Mouse (Mus musculus) forebrain, embryonic 10.5 days (tissue): ENCODE data around the gene Rab25. TPM values are rescaled to one million over a fixed set of nuclear protein-coding genes. Genes with fewer than 3 reads are reported as not detected.

ENCODE experiments used
- DNase-seq: peaks from one replicate; pipeline ENCODE4 v3.0.0-alpha.2; 2017; ENCODE audit warnings: low spot score; ENCODE audit errors: extremely low spot score
- H3K27ac ChIP-seq: fragments of 300-500 bp; sonication (generic); 2 replicates; pipeline ENCODE4 v1.5.1; 2016; ENCODE audit warnings: mild to moderate bottlenecking
- H3K27me3 ChIP-seq: fragments of 300-500 bp; sonication (generic); 2 replicates; pipeline ENCODE4 v1.6.1; 2016; ENCODE audit warnings: mild to moderate bottlenecking; ENCODE audit not compliant: poor library complexity, severe bottlenecking
- H3K36me3 ChIP-seq: fragments of 300-500 bp; sonication (generic); replicated peaks from 2 replicates; pipeline ENCODE4 v1.6.1; 2016; ENCODE audit warnings: mild to moderate bottlenecking, moderate library complexity
- H3K4me1 ChIP-seq: fragments of 300-500 bp; sonication (generic); 2 replicates; pipeline ENCODE4 v1.6.1; 2016
- H3K4me3 ChIP-seq: fragments of 300-500 bp; sonication (generic); 2 replicates; pipeline ENCODE4 v1.5.1; 2016; ENCODE audit warnings: mild to moderate bottlenecking, moderate library complexity
- H3K9me3 ChIP-seq: fragments of 300-500 bp; sonication (generic); 2 replicates; pipeline ENCODE4 v1.6.1; 2016; ENCODE audit warnings: mild to moderate bottlenecking, moderate library complexity
- WGBS: fragments of 180-500 bp; shearing (Covaris S2); methylation state at CpG from one replicate; pipeline ENCODE4 v1.1.7; 2016; 5-methylcytosine and 5-hydroxymethylcytosine counted together
- microRNA counts: library from miRNA; unstranded; fragments of <30 nt; microRNA quantifications from one replicate; lab custom pipeline; 2017
- microRNA-seq: library from miRNA; unstranded; fragments of <30 nt; microRNA quantifications from one replicate; pipeline ENCODE4, GENCODE M21; 2017
- polyA plus RNA-seq: library from polyadenylated mRNA; unstranded; fragments of >200 nt; fragmentation: Nextera tagmentation; extraction: Ambion mirVana; gene quantifications from 2 replicates; pipeline ENCODE4 v1.2.1, GENCODE M21; 2016

The Rab25 gene
- polyA plus RNA-seq, 1 experiment from 2014 or later, result 2.8 TPM

DNA sequence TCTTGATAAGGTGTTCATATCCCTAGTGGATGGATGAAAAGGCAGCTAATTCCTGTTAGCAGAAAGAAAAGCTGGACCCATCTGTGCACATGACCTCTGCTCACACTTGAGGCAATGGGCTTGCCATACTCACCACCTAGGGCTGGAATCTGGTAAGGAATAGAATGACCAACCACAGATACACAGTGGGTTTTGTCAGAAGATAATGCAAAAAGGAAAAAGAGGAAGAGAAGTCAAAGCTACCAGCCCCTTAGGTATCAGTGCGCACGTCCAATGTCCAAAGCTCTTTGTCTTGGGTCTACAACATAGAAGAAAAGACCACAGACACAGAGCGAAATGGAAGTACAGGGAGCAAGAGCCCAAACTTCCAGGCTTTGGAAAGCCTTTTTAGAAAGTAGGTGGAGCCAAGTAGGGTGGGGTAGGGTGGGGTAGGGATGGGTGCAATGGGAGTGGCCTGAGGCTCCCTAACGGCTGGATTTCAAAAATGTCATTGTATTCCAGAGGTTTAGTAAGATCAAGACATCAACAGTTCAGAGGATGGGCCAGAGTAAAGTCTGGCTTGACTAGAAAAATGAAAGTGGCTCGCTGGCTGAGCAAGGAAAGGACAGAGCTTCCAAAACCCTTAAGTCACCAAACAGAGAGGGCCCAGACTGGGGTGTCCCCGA lies 46.6 kb downstream of the Rab25 start:
- peak overlapping the region; percentile 61 for H3K4me3 ChIP-seq
- peak overlapping the region; percentile 69; the same call in 1 of the 2 replicates for H3K27ac ChIP-seq
- H3K4me1 ChIP-seq, result peaks cover 53% of the 10 kb centered on the region
- H3K27me3 ChIP-seq, result peaks cover 56% of the 10 kb centered on the region
- no peak for DNase-seq
- 53% methylated on average over 6 of the region's 6 CpGs for WGBS
- H3K36me3 ChIP-seq, result no peaks in the 10 kb centered on the region
- no peaks in the 10 kb centered on the region for H3K9me3 ChIP-seq

- no peaks in the 10 kb centered on the region for H3K9me3 ChIP-seq
- H3K4me1 ChIP-seq, result peaks cover 51% of the 10 kb centered on the region
- H3K36me3 ChIP-seq, result no peaks in the 10 kb centered on the region
- H3K4me3 ChIP-seq, result no peak overlapping the region; the same call in 1 of the 2 replicates
- H3K27ac ChIP-seq, result no peak overlapping the region
- DNase-seq, result no peak
- peaks cover 57% of the 10 kb centered on the region for H3K27me3 ChIP-seq
- 64% methylated on average over 4 of the region's 4 CpGs for WGBS
These were observed 47.3 kb downstream of the Rab25 start for GRCm38 (mm10) chr3:88500655-88501365.

- no peak for DNase-seq
- WGBS, result 80% methylated on average over 7 of the region's 7 CpGs
- H3K27me3 ChIP-seq, result peaks cover 58% of the 10 kb centered on the region
These were observed 48.0 kb downstream of the Rab25 start for GRCm38 (mm10) chr3:88500087-88500486.

DNA sequence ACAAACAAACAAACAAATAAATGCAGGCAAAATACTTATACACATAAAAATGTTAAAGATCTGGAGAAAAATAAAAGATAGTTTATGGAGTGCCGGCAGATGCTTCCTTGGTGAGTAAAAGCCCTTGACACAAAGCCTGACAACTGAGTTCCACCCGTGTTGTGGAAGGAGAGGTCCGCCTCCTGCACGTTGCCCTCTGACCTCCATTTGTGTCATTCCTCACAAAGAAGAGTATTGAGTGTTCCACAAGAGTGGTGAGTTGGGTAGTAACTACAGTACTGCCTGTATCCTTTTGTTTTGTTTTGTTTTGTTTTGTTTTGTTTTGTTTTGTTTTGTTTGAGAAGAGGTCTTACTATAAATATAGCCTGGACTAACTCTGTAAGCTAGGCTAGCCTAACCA lies 48.5 kb downstream of the Rab25 start:
- Histone ChIP-seq H3K9me3 (no peaks in the 10 kb centered on the region), H3K36me3 (no peaks in the 10 kb centered on the region), H3K4me1 (peaks cover 52% of the 10 kb centered on the region), H3K27ac (no peak overlapping the region), H3K4me3 (no peak overlapping the region), H3K27me3 (peaks cover 59% of the 10 kb centered on the region)
- DNase-seq, result no peak
- 84% methylated on average over 4 of the region's 4 CpGs for WGBS

More at GRCm38 (mm10) chr3:88500087-88500486, 48.0 kb downstream of the Rab25 start:
- no peaks in the 10 kb centered on the region for H3K9me3 ChIP-seq
- peaks cover 51% of the 10 kb centered on the region for H3K4me1 ChIP-seq
- H3K36me3 ChIP-seq, result no peaks in the 10 kb centered on the region
- no peak overlapping the region for H3K4me3 ChIP-seq
- no peak overlapping the region for H3K27ac ChIP-seq

GRCm38 (mm10) chr3:88495741-88496415 lies 52.2 kb downstream of the Rab25 start:
- Histone ChIP-seq H3K4me1 (peaks cover 42% of the 10 kb centered on the region), H3K27ac (no peak overlapping the region), H3K27me3 (peaks cover 42% of the 10 kb centered on the region), H3K9me3 (no peaks in the 10 kb centered on the region), H3K4me3 (no peak overlapping the region), H3K36me3 (no peaks in the 10 kb centered on the region)
- WGBS, result 89% methylated on average over 10 of the region's 10 CpGs
- DNase-seq, result no peak

DNA sequence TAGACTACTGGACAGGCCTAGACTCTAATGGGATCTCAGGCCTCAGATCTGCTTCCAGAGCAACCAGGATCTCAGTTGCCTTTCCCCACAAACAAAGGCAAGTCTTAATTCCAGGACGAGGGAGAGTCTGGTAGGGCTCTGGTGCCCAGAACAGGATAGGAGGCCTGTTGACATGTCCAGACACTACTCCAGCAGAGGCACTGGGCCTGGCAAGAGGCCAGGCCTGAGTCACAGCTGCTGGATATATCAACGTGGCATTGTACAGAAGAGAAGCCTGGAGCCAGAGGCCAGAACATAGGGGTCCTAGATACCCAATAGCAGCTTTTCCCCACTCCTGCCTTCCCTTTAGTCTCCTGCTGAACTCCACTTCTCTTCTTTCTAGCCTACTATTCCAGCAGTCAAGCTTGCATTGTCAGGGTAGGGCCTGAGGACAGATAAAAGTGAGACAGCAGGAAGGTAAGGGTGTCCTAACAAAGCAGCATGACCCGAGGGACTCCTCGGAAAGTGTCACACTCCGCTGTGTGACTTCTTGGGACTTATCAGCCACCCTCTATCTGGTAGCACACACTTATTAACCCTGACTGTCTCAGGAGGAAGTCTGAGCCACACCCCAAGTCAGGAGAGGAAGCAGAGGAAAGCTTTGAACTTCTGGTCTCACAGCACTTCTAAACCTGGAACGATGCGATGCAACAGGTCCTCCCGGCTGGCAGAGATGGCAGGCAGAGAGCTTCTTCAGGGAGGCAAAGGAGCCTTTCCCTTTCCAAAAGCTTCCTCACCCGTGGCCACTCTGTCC lies 53.1 kb downstream of the Rab25 start:
- Histone ChIP-seq H3K9me3 (no peaks in the 10 kb centered on the region), H3K27ac (0 out of 2 replicates have a peak overlapping the region, but pooled peaks have one; percentile 22)
- 73% methylated on average over 9 of the region's 9 CpGs for WGBS

DNA sequence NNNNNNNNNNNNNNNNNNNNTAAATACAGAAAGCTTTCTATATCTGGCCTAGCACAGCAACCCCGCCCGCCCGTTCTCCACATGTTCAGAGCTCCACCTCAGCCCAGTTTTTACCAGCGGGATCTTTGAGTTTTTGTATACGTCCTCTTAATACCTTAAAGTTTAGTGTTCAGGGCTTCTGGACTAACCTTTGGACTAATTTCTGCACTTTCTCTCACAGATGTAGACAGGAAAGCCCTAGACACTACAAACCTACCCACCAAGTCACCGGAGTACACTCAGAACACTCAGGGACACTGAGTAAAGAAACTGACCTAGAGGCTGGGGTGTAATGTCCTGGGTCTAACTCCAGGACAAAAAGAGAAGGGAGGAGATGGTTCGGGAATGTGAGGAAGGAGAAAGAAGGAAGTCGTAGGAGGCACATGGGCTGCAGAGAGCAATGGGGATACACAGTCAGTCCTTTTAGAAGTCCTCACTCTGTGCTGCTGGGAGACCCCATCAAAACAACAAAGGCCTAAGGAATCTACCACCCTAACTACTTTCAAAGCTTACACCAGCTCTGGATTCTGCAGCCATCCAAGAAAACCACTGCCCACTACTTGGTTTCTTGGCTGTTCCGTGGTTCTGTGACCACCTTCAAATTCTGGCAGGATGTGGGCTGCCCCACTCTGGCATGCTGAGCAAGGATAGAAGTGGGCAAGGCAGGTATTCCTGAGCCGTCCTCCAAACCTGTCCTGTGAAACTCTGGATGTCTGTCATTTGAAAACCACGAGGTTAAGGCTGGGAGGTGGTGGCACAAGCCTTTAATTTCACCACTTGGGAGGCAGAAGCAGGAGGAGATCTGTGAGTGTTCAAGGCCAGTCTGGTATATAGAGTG lies 54.2 kb downstream of the Rab25 start:
- no peak for DNase-seq

More for the DNA sequence above, 53.1 kb downstream of the Rab25 start:
- no peak for DNase-seq
- Histone ChIP-seq H3K4me3 (no peak overlapping the region), H3K27me3 (peaks cover 40% of the 10 kb centered on the region), H3K4me1 (peaks cover 40% of the 10 kb centered on the region), H3K36me3 (no peaks in the 10 kb centered on the region)

More for the DNA sequence above, 54.2 kb downstream of the Rab25 start:
- H3K9me3 ChIP-seq, result no peaks in the 10 kb centered on the region
- H3K27ac ChIP-seq, result peak overlapping the region; percentile 88
- 78% methylated on average over 11 of the region's 11 CpGs for WGBS
- H3K4me3 ChIP-seq, result peak overlapping the region; percentile 57; the same call in 1 of the 2 replicates
- no peaks in the 10 kb centered on the region for H3K36me3 ChIP-seq
- H3K4me1 ChIP-seq, result peaks cover 43% of the 10 kb centered on the region
- H3K27me3 ChIP-seq, result peaks cover 47% of the 10 kb centered on the region

MicroRNAs within 50 kb of the gene (microRNA counts, 519-probe panel; counts per million panel counts)
- microRNA mmu-miR-1905 (lab: Ali Mortazavi, UCI), result 341 counts per million, percentile 65 among the panel's probes with 10 or more counts

Small RNA genes lying within 50 kb of the gene (microRNA-seq; reads per million reads assigned to microRNA genes)
- 1.2 reads per million for gene Mir1905

Other genes with a start within 250 kb of the Rab25 start
- gene Glmp, start 223.3 kb downstream of the Rab25 start, polyA plus RNA-seq, result 114 and 124 TPM in 2 replicates
- 2.7 and 3.3 TPM in 2 replicates for gene Tmem79, start 212.2 kb downstream of the Rab25 start, polyA plus RNA-seq
- 81.7 and 85.6 TPM in 2 replicates for gene Smg5, start 212.0 kb downstream of the Rab25 start, polyA plus RNA-seq
- gene Paqr6, start 183.7 kb downstream of the Rab25 start, polyA plus RNA-seq, result 1.1 and 1.2 TPM in 2 replicates
- 0.10 and 0.24 TPM in 2 replicates for gene Bglap3, start 175.6 kb downstream of the Rab25 start, polyA plus RNA-seq
- not detected in 2 replicates for gene Bglap2, start 169.6 kb downstream of the Rab25 start, polyA plus RNA-seq
- gene Bglap, start 163.8 kb downstream of the Rab25 start, polyA plus RNA-seq, result 0.84 TPM in 1 of 2 replicates, not detected in the other
- gene Pmf1, start 138.0 kb downstream of the Rab25 start, polyA plus RNA-seq, result 177 and 181 TPM in 2 replicates
- 17.9 and 20.0 TPM in 2 replicates for gene Slc25a44, start 123.2 kb downstream of the Rab25 start, polyA plus RNA-seq
- 5.9 and 6.7 TPM in 2 replicates for gene Sema4a, start 87.1 kb downstream of the Rab25 start, polyA plus RNA-seq
- 11.6 and 11.8 TPM in 2 replicates for gene Lmna, start 38.3 kb downstream of the Rab25 start, polyA plus RNA-seq
- gene Mex3a, start 15.9 kb downstream of the Rab25 start, polyA plus RNA-seq, result 27.4 and 28.6 TPM in 2 replicates
- 172 and 174 TPM in 2 replicates for gene Lamtor2, start 4.8 kb upstream of the Rab25 start, polyA plus RNA-seq
- 73.4 and 77.4 TPM in 2 replicates for gene Ubqln4, start 5.5 kb upstream of the Rab25 start, polyA plus RNA-seq
- gene Ssr2, start 27.6 kb upstream of the Rab25 start, polyA plus RNA-seq, result 174 and 188 TPM in 2 replicates
- gene Arhgef2, start 57.7 kb upstream of the Rab25 start, polyA plus RNA-seq, result 79.3 and 92.6 TPM in 2 replicates
- gene Rxfp4, start 104.8 kb upstream of the Rab25 start, polyA plus RNA-seq, result not detected in 2 replicates
- gene Khdc4, start 137.5 kb upstream of the Rab25 start, polyA plus RNA-seq, result 86.3 and 97.3 TPM in 2 replicates
- gene Rit1, start 168.5 kb upstream of the Rab25 start, polyA plus RNA-seq, result 32.3 and 34.3 TPM in 2 replicates
- gene Syt11, start 226.9 kb upstream of the Rab25 start, polyA plus RNA-seq, result 121 and 123 TPM in 2 replicates